Mouse (Mus musculus): ENCODE results near the gene Ndrg4. TPM values are rescaled to one million over a fixed set of nuclear protein-coding genes. Genes with fewer than 3 reads are reported as not detected.

Gene Ndrg4
- polyA plus RNA-seq, 1 experiment, result 43.3 TPM

DNA sequence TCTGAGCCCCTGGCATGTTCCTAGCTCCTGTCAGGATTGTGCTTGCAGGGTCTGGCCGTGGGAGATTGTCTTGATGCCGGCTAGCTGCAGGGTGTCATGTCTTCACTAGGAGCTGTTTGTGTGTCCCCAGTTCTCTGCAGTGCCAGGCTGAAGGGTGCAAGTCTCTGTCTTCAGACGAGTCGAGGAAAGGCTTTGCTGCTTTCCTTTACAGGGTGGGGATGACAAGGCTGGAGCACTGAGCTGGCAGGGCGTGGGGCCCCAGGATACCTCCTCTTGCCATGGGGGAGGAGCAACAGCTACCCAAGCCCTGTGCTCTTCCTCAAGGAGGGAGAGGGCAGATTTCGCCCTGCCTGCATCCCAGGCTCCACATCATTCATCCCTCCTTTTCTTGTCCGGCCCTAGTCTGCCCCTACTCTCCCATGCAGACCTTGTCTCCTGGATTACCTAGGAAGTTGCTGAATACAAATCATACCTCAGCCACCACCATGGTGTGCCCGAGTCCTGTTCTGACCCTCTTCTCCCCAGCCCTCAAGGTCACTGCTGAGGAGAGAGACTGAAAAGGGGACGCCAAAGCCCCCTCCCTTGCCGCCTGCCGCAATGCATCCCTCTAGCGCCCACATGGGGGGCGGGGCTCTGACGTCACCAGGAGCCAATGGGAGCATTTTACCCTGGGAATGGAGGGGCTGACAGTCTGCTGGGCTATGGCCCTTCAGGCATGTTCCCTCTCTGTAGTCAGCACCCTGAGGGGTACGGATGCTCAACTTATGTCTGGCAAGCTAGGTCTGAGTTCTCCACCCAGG lies 26.9 kb downstream of the Ndrg4 start:
- H3K4me3 ChIP-seq (ENCODE audit: insufficient read depth, poor library complexity, severe bottlenecking), result no peak overlapping the region
- H3K36me3 ChIP-seq (ENCODE audit: control insufficient read depth, insufficient read depth), result no peaks in the 10 kb centered on the region
- H3K27me3 ChIP-seq (ENCODE audit: control insufficient read depth, insufficient read depth, insufficient read length), result no peaks in the 10 kb centered on the region
- no peaks in the 10 kb centered on the region for H3K79me3 ChIP-seq (ENCODE audit: low read depth)
- peak overlapping the region; percentile 61 for H3ac ChIP-seq (ENCODE audit: control insufficient read depth, insufficient read length, low read depth)
- no peaks in the 10 kb centered on the region for H3K79me2 ChIP-seq (ENCODE audit: control insufficient read depth, insufficient read depth)
- TF ChIP-seq MYOD1 (IDR thresholded peaks at IDR 0.05; ENCODE audit: control insufficient read depth, insufficient read length, low read depth) (no peak), CTCF (IDR thresholded peaks at IDR 0.05; ENCODE audit: control insufficient read depth, insufficient read depth, insufficient read length) (no peak), CEBPB (IDR thresholded peaks at IDR 0.05; ENCODE audit: low read depth) (no peak), MYOG (IDR thresholded peaks at IDR 0.05; ENCODE audit: control insufficient read depth, extremely low read depth, insufficient read length) (no peak), FOSL1 (IDR thresholded peaks at IDR 0.05; ENCODE audit: insufficient read depth, low read length, poor library complexity, severe bottlenecking) (no peak), USF1 (IDR thresholded peaks at IDR 0.05; ENCODE audit: low read depth) (no peak), MAX (IDR thresholded peaks at IDR 0.05) (no peak)

- Histone ChIP-seq H3K36me3 (ENCODE audit: control insufficient read depth, insufficient read depth) (no peaks in the 10 kb centered on the region), H3K79me2 (ENCODE audit: control insufficient read depth, insufficient read depth) (no peaks in the 10 kb centered on the region), H3ac (ENCODE audit: control insufficient read depth, insufficient read length, low read depth) (no peak overlapping the region), H3K27me3 (ENCODE audit: control insufficient read depth, insufficient read depth, insufficient read length) (no peaks in the 10 kb centered on the region), H3K4me3 (ENCODE audit: insufficient read depth, poor library complexity, severe bottlenecking) (no peak overlapping the region), H3K79me3 (ENCODE audit: low read depth) (no peaks in the 10 kb centered on the region)
- no peak for TF ChIP-seq CTCF (IDR thresholded peaks at IDR 0.05; ENCODE audit: control insufficient read depth, insufficient read depth, insufficient read length)
- TF ChIP-seq MYOG (IDR thresholded peaks at IDR 0.05; ENCODE audit: control insufficient read depth, extremely low read depth, insufficient read length), result no peak
- no peak for TF ChIP-seq CEBPB (IDR thresholded peaks at IDR 0.05; ENCODE audit: low read depth)
- no peak for TF ChIP-seq MAX (IDR thresholded peaks at IDR 0.05)
- TF ChIP-seq FOSL1 (IDR thresholded peaks at IDR 0.05; ENCODE audit: insufficient read depth, low read length, poor library complexity, severe bottlenecking), result no peak
- no peak for TF ChIP-seq MYOD1 (IDR thresholded peaks at IDR 0.05; ENCODE audit: control insufficient read depth, insufficient read length, low read depth)
- TF ChIP-seq USF1 (IDR thresholded peaks at IDR 0.05; ENCODE audit: low read depth), result no peak
Measured at GRCm38 (mm10) chr8:95704538-95704937, 27.8 kb downstream of the Ndrg4 start.

DNA sequence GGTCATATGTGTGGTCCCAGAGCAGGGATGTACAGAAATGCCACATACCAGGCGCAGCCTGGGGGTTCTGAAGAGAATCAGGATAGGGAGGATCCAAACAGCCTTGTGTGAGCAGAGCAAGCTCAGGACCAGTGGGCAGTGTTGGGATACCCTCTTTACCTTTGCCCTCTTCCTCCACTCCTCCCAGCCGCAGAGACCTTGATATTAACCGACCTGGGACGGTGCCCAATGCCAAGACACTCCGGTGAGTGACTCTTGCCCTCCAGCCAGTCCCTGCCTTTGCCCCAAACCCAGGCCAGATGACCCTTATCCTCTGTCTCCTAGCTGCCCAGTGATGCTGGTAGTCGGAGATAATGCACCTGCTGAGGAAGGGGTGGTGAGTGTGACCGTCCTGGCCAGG lies 32.8 kb downstream of the Ndrg4 start:
- no peaks in the 10 kb centered on the region for H3K36me3 ChIP-seq (ENCODE audit: control insufficient read depth, insufficient read depth)
- H3K79me3 ChIP-seq (ENCODE audit: low read depth), result no peaks in the 10 kb centered on the region
- TF ChIP-seq FOSL1 (IDR thresholded peaks at IDR 0.05; ENCODE audit: insufficient read depth, low read length, poor library complexity, severe bottlenecking) (no peak), MYOG (IDR thresholded peaks at IDR 0.05; ENCODE audit: control insufficient read depth, extremely low read depth, insufficient read length) (no peak), MYOD1 (IDR thresholded peaks at IDR 0.05; ENCODE audit: control insufficient read depth, insufficient read length, low read depth) (no peak)
- no peaks in the 10 kb centered on the region for H3K27me3 ChIP-seq (ENCODE audit: control insufficient read depth, insufficient read depth, insufficient read length)
- no peak overlapping the region for H3ac ChIP-seq (ENCODE audit: control insufficient read depth, insufficient read length, low read depth)
- no peak overlapping the region for H3K4me3 ChIP-seq (ENCODE audit: insufficient read depth, poor library complexity, severe bottlenecking)
- H3K79me2 ChIP-seq (ENCODE audit: control insufficient read depth, insufficient read depth), result no peaks in the 10 kb centered on the region

DNA sequence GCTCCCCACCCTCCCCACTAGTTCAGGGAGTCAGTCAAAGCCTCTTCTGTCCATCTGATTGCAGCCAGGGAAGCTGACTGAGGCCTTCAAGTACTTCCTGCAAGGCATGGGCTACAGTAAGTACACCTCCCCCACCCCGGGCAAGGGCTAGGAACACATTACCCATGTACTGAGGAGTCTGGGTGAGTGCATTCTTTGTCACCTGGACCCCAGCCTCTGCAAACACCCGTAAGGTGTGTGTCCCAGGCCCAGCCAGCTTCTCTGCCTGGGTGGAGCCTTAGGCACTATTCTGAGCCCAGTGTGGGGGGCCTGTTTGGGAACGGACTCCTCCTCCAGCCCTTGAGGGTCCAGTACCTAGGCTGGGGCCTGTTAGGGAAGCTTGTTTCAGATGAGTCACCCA lies 34.2 kb downstream of the Ndrg4 start:
- no peak overlapping the region for H3K4me3 ChIP-seq (ENCODE audit: insufficient read depth, poor library complexity, severe bottlenecking)
- H3K79me3 ChIP-seq (ENCODE audit: low read depth), result no peaks in the 10 kb centered on the region
- TF ChIP-seq CEBPB (IDR thresholded peaks at IDR 0.05; ENCODE audit: low read depth) (no peak), MYOD1 (IDR thresholded peaks at IDR 0.05; ENCODE audit: control insufficient read depth, insufficient read length, low read depth) (no peak), CTCF (IDR thresholded peaks at IDR 0.05; ENCODE audit: control insufficient read depth, insufficient read depth, insufficient read length) (no peak), USF1 (IDR thresholded peaks at IDR 0.05; ENCODE audit: low read depth) (no peak), FOSL1 (IDR thresholded peaks at IDR 0.05; ENCODE audit: insufficient read depth, low read length, poor library complexity, severe bottlenecking) (no peak), MAX (IDR thresholded peaks at IDR 0.05) (no peak), MYOG (IDR thresholded peaks at IDR 0.05; ENCODE audit: control insufficient read depth, extremely low read depth, insufficient read length) (no peak)
- H3K79me2 ChIP-seq (ENCODE audit: control insufficient read depth, insufficient read depth), result peaks cover 2% of the 10 kb centered on the region
- no peaks in the 10 kb centered on the region for H3K36me3 ChIP-seq (ENCODE audit: control insufficient read depth, insufficient read depth)
- no peaks in the 10 kb centered on the region for H3K27me3 ChIP-seq (ENCODE audit: control insufficient read depth, insufficient read depth, insufficient read length)
- H3ac ChIP-seq (ENCODE audit: control insufficient read depth, insufficient read length, low read depth), result no peak overlapping the region

DNA sequence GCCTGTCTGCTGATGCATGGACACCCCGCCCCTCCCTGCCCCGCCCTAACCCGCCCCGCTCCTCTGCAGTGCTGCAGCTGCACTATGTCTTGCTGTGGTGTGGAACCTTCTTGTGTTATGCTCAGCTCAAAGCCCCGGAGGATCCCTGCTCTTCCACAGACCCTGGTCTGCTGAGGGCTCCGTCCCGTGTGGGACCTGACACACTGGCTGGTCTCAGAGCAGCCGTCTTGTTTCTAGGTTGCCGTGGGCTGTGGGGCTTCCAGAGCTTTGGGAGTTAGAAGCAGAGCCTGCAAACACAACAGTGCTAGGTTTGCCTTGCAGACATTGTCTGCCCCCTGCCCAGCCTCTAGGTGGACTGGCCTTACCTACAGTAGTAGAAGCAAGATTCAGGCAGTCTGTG lies 35.6 kb downstream of the Ndrg4 start:
- Histone ChIP-seq H3ac (ENCODE audit: control insufficient read depth, insufficient read length, low read depth) (no peak overlapping the region), H3K79me3 (ENCODE audit: low read depth) (no peaks in the 10 kb centered on the region), H3K27me3 (ENCODE audit: control insufficient read depth, insufficient read depth, insufficient read length) (no peaks in the 10 kb centered on the region), H3K4me3 (ENCODE audit: insufficient read depth, poor library complexity, severe bottlenecking) (no peak overlapping the region), H3K36me3 (ENCODE audit: control insufficient read depth, insufficient read depth) (peaks cover 9% of the 10 kb centered on the region), H3K79me2 (ENCODE audit: control insufficient read depth, insufficient read depth) (peaks cover 15% of the 10 kb centered on the region)
- TF ChIP-seq USF1 (IDR thresholded peaks at IDR 0.05; ENCODE audit: low read depth) (no peak), MYOD1 (IDR thresholded peaks at IDR 0.05; ENCODE audit: control insufficient read depth, insufficient read length, low read depth) (no peak), CEBPB (IDR thresholded peaks at IDR 0.05; ENCODE audit: low read depth) (no peak), FOSL1 (IDR thresholded peaks at IDR 0.05; ENCODE audit: insufficient read depth, low read length, poor library complexity, severe bottlenecking) (no peak), CTCF (IDR thresholded peaks at IDR 0.05; ENCODE audit: control insufficient read depth, insufficient read depth, insufficient read length) (no peak), MYOG (IDR thresholded peaks at IDR 0.05; ENCODE audit: control insufficient read depth, extremely low read depth, insufficient read length) (no peak), MAX (IDR thresholded peaks at IDR 0.05) (no peak)
